Mouse (Mus musculus) neural tube, embryonic 13.5 days (tissue): ENCODE results near the gene Rpp40. TPM values are rescaled to one million over a fixed set of nuclear protein-coding genes. Genes with fewer than 3 reads are reported as not detected.

Experiments used
- ATAC-seq: fragments of 200-750 bp; cut with Nextera tagmentation; 2 replicates; pipeline ENCODE4 v1.8.0; 2017; ENCODE audit warnings: low read depth, mild to moderate bottlenecking, moderate TSS enrichment, moderate library complexity
- H3K27ac ChIP-seq: fragments of 300-500 bp; sonication (generic); replicated peaks from 2 replicates; pipeline ENCODE4 v1.5.1; 2015; ENCODE audit warnings: moderate library complexity, mild to moderate bottlenecking, inconsistent platforms
- H3K27me3 ChIP-seq: fragments of 300-500 bp; sonication (generic); 2 replicates; pipeline ENCODE4 v1.6.1; 2015; ENCODE audit warnings: mild to moderate bottlenecking, inconsistent platforms
- H3K36me3 ChIP-seq: fragments of 300-500 bp; sonication (generic); 2 replicates; pipeline ENCODE4 v1.6.1; 2015; ENCODE audit warnings: mild to moderate bottlenecking, inconsistent platforms
- H3K4me1 ChIP-seq: fragments of 300-500 bp; sonication (generic); replicated peaks from 2 replicates; pipeline ENCODE4 v1.6.1; 2015; ENCODE audit warnings: inconsistent platforms
- H3K4me2 ChIP-seq: fragments of 300-500 bp; sonication (generic); 2 replicates; pipeline ENCODE4 v1.6.1; 2015; ENCODE audit warnings: inconsistent platforms, mild to moderate bottlenecking, moderate library complexity
- H3K4me3 ChIP-seq: fragments of 300-500 bp; sonication (generic); 2 replicates; pipeline ENCODE4 v1.5.1; 2015; ENCODE audit warnings: mild to moderate bottlenecking, inconsistent platforms
- H3K9ac ChIP-seq: fragments of 300-500 bp; sonication (generic); 2 replicates; pipeline ENCODE4 v1.6.1; 2015; ENCODE audit warnings: moderate library complexity, mild to moderate bottlenecking, inconsistent platforms
- H3K9me3 ChIP-seq: fragments of 300-500 bp; sonication (generic); 2 replicates; pipeline ENCODE4 v1.6.1; 2016; ENCODE audit warnings: inconsistent platforms
- WGBS: fragments of 180-500 bp; shearing (Covaris S2); methylation state at CpG from one replicate; pipeline ENCODE4 v1.1.7; 2015; 5-methylcytosine and 5-hydroxymethylcytosine counted together
- polyA plus RNA-seq: library from polyadenylated mRNA; unstranded; fragments of >200 nt; fragmentation: Nextera tagmentation; extraction: Ambion mirVana; gene quantifications from 2 replicates; pipeline ENCODE4 v1.2.1, GENCODE M21; 2015

The Rpp40 gene
- polyA plus RNA-seq, result 11.6 and 13.4 TPM in 2 replicates

- peak; percentile 100 for ATAC-seq
- under 1% methylated on average over 34 of the region's 35 CpGs for WGBS
Measured at GRCm38 (mm10) chr13:35905879-35906481, at the start of gene Rpp40. Gene Rpp40 (minus strand): TSS chr13:35906359.

GRCm38 (mm10) chr13:35949814-35950455 lies 43.8 kb upstream of the Rpp40 start:
- H3K4me1 ChIP-seq, result no peaks in the 10 kb centered on the region
- no peak overlapping the region for H3K9ac ChIP-seq
- no peaks in the 10 kb centered on the region for H3K9me3 ChIP-seq
- ATAC-seq, result no peak
- H3K4me2 ChIP-seq, result no peak overlapping the region
- H3K27ac ChIP-seq, result no peak overlapping the region
- H3K36me3 ChIP-seq, result no peaks in the 10 kb centered on the region
- no peak overlapping the region for H3K4me3 ChIP-seq
- no peaks in the 10 kb centered on the region for H3K27me3 ChIP-seq
- WGBS, result 83% methylated on average over 17 of the region's 17 CpGs

More at GRCm38 (mm10) chr13:35905879-35906481, at the start of gene Rpp40:
- no peaks in the 10 kb centered on the region for H3K36me3 ChIP-seq
- H3K4me1 ChIP-seq, result no peaks in the 10 kb centered on the region; the same call in 1 of the 2 replicates
- no peak within 1 kb of the TSS for H3K27ac ChIP-seq
- H3K4me3 ChIP-seq, result peak within 1 kb of the TSS; percentile 65
- H3K4me2 ChIP-seq, result peak within 1 kb of the TSS; percentile 76
- no peaks in the 10 kb centered on the region for H3K9me3 ChIP-seq
- H3K9ac ChIP-seq, result peak within 1 kb of the TSS; percentile 68
- H3K27me3 ChIP-seq, result no peaks in the 10 kb centered on the region

GRCm38 (mm10) chr13:35947354-35948000 lies 41.3 kb upstream of the Rpp40 start:
- Histone ChIP-seq H3K27me3 (no peaks in the 10 kb centered on the region), H3K4me1 (no peaks in the 10 kb centered on the region), H3K4me3 (no peak overlapping the region), H3K4me2 (no peak overlapping the region), H3K27ac (no peak overlapping the region), H3K9me3 (no peaks in the 10 kb centered on the region), H3K9ac (no peak overlapping the region), H3K36me3 (no peaks in the 10 kb centered on the region)
- no peak for ATAC-seq
- WGBS, result 24% methylated on average over 14 of the region's 14 CpGs

- H3K4me1 ChIP-seq, result no peaks in the 10 kb centered on the region
- H3K27me3 ChIP-seq, result no peaks in the 10 kb centered on the region
- no peaks in the 10 kb centered on the region for H3K9me3 ChIP-seq
- WGBS, result 75% methylated on average over 20 of the region's 20 CpGs
- H3K36me3 ChIP-seq, result no peaks in the 10 kb centered on the region
- H3K4me2 ChIP-seq, result no peak overlapping the region
- no peak overlapping the region for H3K27ac ChIP-seq
- peak overlapping the region; percentile 26; the same call in 1 of the 2 replicates for H3K9ac ChIP-seq
- peak; percentile 38; the same call in 1 of the 2 replicates for ATAC-seq
- H3K4me3 ChIP-seq, result no peak overlapping the region
Measured at GRCm38 (mm10) chr13:35946659-35947353, 40.6 kb upstream of the Rpp40 start.

GRCm38 (mm10) chr13:35940934-35941333 lies 34.8 kb upstream of the Rpp40 start:
- H3K4me2 ChIP-seq, result no peak overlapping the region
- no peaks in the 10 kb centered on the region for H3K4me1 ChIP-seq
- no peaks in the 10 kb centered on the region for H3K9me3 ChIP-seq
- H3K27me3 ChIP-seq, result no peaks in the 10 kb centered on the region
- no peak overlapping the region for H3K9ac ChIP-seq
- 85% methylated on average over 5 of the region's 5 CpGs for WGBS
- no peak overlapping the region for H3K4me3 ChIP-seq
- ATAC-seq, result no peak
- no peaks in the 10 kb centered on the region for H3K36me3 ChIP-seq
- no peak overlapping the region for H3K27ac ChIP-seq

- Histone ChIP-seq H3K9ac (no peak overlapping the region), H3K4me1 (no peaks in the 10 kb centered on the region), H3K27ac (no peak overlapping the region), H3K4me2 (no peak overlapping the region), H3K27me3 (no peaks in the 10 kb centered on the region), H3K9me3 (0 out of 2 replicates have a peak, but pooled peaks cover 5% of the 10 kb centered on the region), H3K36me3 (no peaks in the 10 kb centered on the region), H3K4me3 (no peak overlapping the region)
- 71% methylated on average over 18 of the region's 18 CpGs for WGBS
- ATAC-seq, result no peak
Measured at GRCm38 (mm10) chr13:35939871-35940665, 33.9 kb upstream of the Rpp40 start.

GRCm38 (mm10) chr13:35937991-35938390 lies 31.8 kb upstream of the Rpp40 start:
- no peak for ATAC-seq
- WGBS, result 85% methylated on average over 2 of the region's 2 CpGs
- H3K4me2 ChIP-seq, result no peak overlapping the region
- no peak overlapping the region for H3K4me3 ChIP-seq
- 0 out of 2 replicates have a peak, but pooled peaks cover 13% of the 10 kb centered on the region for H3K9me3 ChIP-seq
- H3K27me3 ChIP-seq, result no peaks in the 10 kb centered on the region
- H3K9ac ChIP-seq, result no peak overlapping the region
- no peaks in the 10 kb centered on the region for H3K4me1 ChIP-seq
- no peaks in the 10 kb centered on the region for H3K36me3 ChIP-seq
- no peak overlapping the region for H3K27ac ChIP-seq

GRCm38 (mm10) chr13:35911476-35911875 lies 5.3 kb upstream of the Rpp40 start:
- H3K4me3 ChIP-seq, result no peak overlapping the region
- H3K4me1 ChIP-seq, result no peaks in the 10 kb centered on the region
- WGBS, result 81% methylated on average over 1 of the region's 1 CpGs
- no peak overlapping the region for H3K27ac ChIP-seq
- no peaks in the 10 kb centered on the region for H3K9me3 ChIP-seq
- no peak for ATAC-seq
- no peak overlapping the region for H3K4me2 ChIP-seq
- no peaks in the 10 kb centered on the region for H3K36me3 ChIP-seq
- no peaks in the 10 kb centered on the region for H3K27me3 ChIP-seq
- H3K9ac ChIP-seq, result no peak overlapping the region

GRCm38 (mm10) chr13:35905378-35905777 lies 781 bp downstream of the Rpp40 start:
- ATAC-seq, result no peak
- Histone ChIP-seq H3K27ac (no peak overlapping the region), H3K9ac (peak overlapping the region; percentile 68)

GRCm38 (mm10) chr13:35892866-35893265 lies 13.3 kb downstream of the Rpp40 start:
- Histone ChIP-seq H3K27ac (no peak overlapping the region), H3K36me3 (peaks cover 14% of the 10 kb centered on the region), H3K4me1 (no peaks in the 10 kb centered on the region), H3K4me2 (no peak overlapping the region), H3K27me3 (no peaks in the 10 kb centered on the region), H3K9me3 (no peaks in the 10 kb centered on the region), H3K9ac (no peak overlapping the region), H3K4me3 (no peak overlapping the region)
- no peak for ATAC-seq
- 94% methylated on average over 3 of the region's 3 CpGs for WGBS

More at GRCm38 (mm10) chr13:35905378-35905777, 781 bp downstream of the Rpp40 start:
- H3K4me3 ChIP-seq, result peak overlapping the region; percentile 65
- peak overlapping the region; percentile 76 for H3K4me2 ChIP-seq
- no peaks in the 10 kb centered on the region for H3K27me3 ChIP-seq
- no peaks in the 10 kb centered on the region for H3K36me3 ChIP-seq
- WGBS, result 2% methylated on average over 13 of the region's 13 CpGs
- no peaks in the 10 kb centered on the region for H3K9me3 ChIP-seq
- no peaks in the 10 kb centered on the region; the same call in 1 of the 2 replicates for H3K4me1 ChIP-seq

- no peak overlapping the region for H3K4me3 ChIP-seq
- H3K36me3 ChIP-seq, result no peaks in the 10 kb centered on the region
- H3K27ac ChIP-seq, result no peak overlapping the region
- no peaks in the 10 kb centered on the region for H3K9me3 ChIP-seq
- H3K9ac ChIP-seq, result no peak overlapping the region
- no peak for ATAC-seq
- no peaks in the 10 kb centered on the region for H3K27me3 ChIP-seq
- 43% methylated on average over 15 of the region's 15 CpGs for WGBS
- H3K4me2 ChIP-seq, result no peak overlapping the region
- peaks cover 9% of the 10 kb centered on the region; the same call in 1 of the 2 replicates for H3K4me1 ChIP-seq
Measured at GRCm38 (mm10) chr13:35886121-35886725, 19.9 kb downstream of the Rpp40 start.
